Mouse (Mus musculus) olfactory bulb, adult 2 months (tissue): ENCODE measurements at regions not wholly inside any gene's neighbourhood (a gene's known extent, or its start where the extent isn't known, plus 50 kb on each side); places are given as distances from the start of the nearest gene placed in this dataset.

Experiments used
- CTCF ChIP-seq: fragments of 200-500 bp; IDR thresholded peaks from 2 replicates; pipeline ENCODE4 v1.5.1; 2012; ENCODE audit warnings: low read depth, mild to moderate bottlenecking, low read length, moderate library complexity; ENCODE audit not compliant: insufficient read depth
- POLR2A ChIP-seq: fragments of 200-500 bp; IDR thresholded peaks from 2 replicates; pipeline ENCODE4 v1.6.1; 2012; ENCODE audit warnings: mild to moderate bottlenecking, low read depth, low read length, moderate library complexity; ENCODE audit not compliant: insufficient read depth

DNA sequence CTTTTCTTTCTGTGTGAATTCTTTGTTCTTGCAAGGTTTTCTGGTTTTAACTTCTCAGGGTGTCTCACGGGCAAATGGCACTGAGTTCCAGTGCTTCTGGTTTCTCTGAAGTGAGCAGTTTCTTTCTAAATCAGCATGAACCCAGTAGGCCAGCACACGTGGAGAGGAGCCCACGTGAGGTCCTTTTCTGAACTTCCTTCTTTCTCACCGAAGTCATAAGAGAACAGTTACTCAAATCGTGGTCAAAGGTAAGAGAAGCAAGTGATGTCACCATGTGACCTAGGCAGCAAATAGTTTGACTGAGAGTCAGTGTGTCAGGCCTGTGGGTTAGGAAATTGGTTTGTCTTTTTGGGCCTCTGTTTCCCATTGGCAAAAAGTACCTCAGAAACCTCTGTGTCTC, 84.8 kb upstream of the Tsc22d1 start:
- TF ChIP-seq CTCF (no peak), POLR2A (no peak)
